Mouse (Mus musculus): ENCODE results near the gene Sorl1.

DNA sequence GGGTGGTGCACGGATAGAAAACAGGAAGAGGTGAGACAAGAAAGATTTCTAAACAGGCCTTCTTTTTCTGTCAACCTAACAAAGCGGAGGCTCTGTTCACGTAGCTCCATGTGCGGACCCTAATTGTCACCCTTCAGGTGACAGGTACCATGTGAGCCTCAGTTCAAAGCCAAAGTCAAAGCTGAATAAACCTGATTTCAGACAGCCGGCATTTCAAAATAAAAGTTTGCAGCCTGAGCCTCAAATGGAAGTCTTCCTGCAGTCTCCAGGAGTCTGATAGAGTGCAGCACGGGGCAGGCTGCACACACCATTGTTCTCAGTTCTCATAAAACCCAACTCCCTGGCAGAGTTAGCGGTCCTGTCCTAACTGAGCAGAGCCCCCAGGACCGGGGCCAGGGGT lies 185.6 kb downstream of the Sorl1 start:
- TF ChIP-seq CTCF (IDR thresholded peaks at IDR 0.05; ENCODE audit: low read depth, low read length) (no peak), POLR2A (IDR thresholded peaks at IDR 0.05; ENCODE audit: borderline replicate concordance, low read depth, low read length) (no peak)

Measured in bone marrow macrophage, adult 2 months (primary cell).